20 mouse cellular contexts compared by ENCODE assay signal in the genomic region with DNA sequence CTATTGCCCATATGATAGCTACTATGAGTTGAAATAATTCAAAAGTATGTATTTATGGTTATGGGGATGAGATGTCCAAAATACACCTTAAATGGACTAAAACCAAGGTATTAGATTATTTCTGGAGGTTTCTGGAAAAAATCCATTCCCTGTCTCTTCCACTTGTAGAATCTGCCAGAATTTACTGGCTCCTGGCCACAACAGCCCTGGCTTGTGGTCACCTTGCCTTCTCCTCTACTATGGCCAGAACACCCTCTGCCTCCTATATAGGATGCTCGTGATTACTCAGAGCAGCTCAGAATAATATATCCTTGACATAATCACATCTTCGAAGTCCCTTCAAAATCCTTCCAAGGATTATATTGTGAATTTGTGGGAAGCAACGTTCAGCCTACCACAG. TPM values are rescaled to one million over a fixed set of nuclear protein-coding genes. Genes with fewer than 3 reads are reported as not detected.
"Had no signal": no experiment of that assay in that cellular context is flagged by ENCODE, and none has a peak within 500 bp of the region (broad histone marks: within the 10 kb centered on the region; RNA-seq: fewer than 3 reads in every experiment).

No protein-coding gene starts in this region.

- H3K4me1 ChIP-seq: midbrain, embryonic 10.5 days; midbrain, embryonic 12.5 days; neural tube, embryonic 12.5 days; stomach, embryonic 15.5 days had no signal

- DNase-seq: lung, adult 18-20 months; lung, embryonic 14.5 days; lung, postnatal 10 days; lung, postnatal 4 days; midbrain, embryonic 14.5 days; right cerebral cortex, postnatal 14 days; thymus, adult 2 months; thymus, postnatal 25 days; thymus, postnatal 4 days had no signal

- H3K27ac ChIP-seq: midbrain, embryonic 10.5 days; midbrain, embryonic 12.5 days; neural tube, embryonic 12.5 days; stomach, embryonic 15.5 days; stomach, postnatal 0 days had no signal

- H3K36me3 ChIP-seq: midbrain, embryonic 10.5 days; midbrain, embryonic 12.5 days; neural tube, embryonic 12.5 days; stomach, embryonic 15.5 days had no signal

- H3K4me2 ChIP-seq: lung, embryonic 14.5 days; midbrain, embryonic 12.5 days; neural tube, embryonic 12.5 days; stomach, embryonic 15.5 days had no signal

- ATAC-seq: midbrain, embryonic 16.5 days had no signal

- H3K4me3 ChIP-seq: midbrain, embryonic 10.5 days; midbrain, embryonic 12.5 days; neural tube, embryonic 12.5 days; stomach, embryonic 15.5 days had no signal

- H3K9ac ChIP-seq: lung, embryonic 14.5 days; midbrain, embryonic 12.5 days; neural tube, embryonic 12.5 days; stomach, embryonic 15.5 days had no signal

- H3K9me3 ChIP-seq: midbrain, embryonic 10.5 days; midbrain, embryonic 12.5 days; neural tube, embryonic 12.5 days; stomach, embryonic 15.5 days had no signal

- H3K27me3 ChIP-seq: midbrain, embryonic 12.5 days; neural tube, embryonic 12.5 days; stomach, embryonic 15.5 days had no signal

RNA-seq across cellular contexts. Expression of gene Gm2115, which starts 35.5 kb away (rescaled TPM):
- total RNA-seq: megakaryocyte, adult 5-6 weeks; megakaryocyte-erythroid progenitor cell, adult 5-6 weeks; monocyte, adult 5-6 weeks; neutrophil, adult 5-6 weeks had no signal
- polyA plus RNA-seq: testis, adult 2 months had no signal

RNA-seq across cellular contexts. Expression of gene Fah, which starts 42.3 kb away (rescaled TPM):
- total RNA-seq: megakaryocyte, adult 5-6 weeks had no signal
